In the genomic region with DNA sequence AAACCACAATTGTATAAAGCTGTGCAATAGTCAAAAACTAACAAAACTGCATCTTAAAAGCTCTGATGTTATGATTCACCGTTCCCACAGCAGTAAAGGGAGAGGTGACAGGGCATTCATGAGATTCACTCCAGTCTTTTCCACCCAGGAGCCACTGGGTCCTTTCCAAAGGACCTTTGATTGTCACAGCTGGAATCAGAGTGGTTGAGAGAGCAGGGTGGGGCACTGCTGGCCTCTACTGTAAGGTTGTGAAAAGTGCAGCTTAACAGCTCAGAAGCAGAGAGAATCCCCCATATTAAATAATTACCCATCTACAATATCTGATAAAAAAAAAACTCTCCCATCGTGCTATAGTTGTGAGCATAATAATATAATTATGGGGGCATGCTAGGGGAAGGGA, we compare ENCODE assay signal across 9 mouse cellular contexts.
DNase-seq lines count a peak whose midpoint lies in the region; ATAC-seq and TF ChIP-seq lines count a peak whose summit lies in the region.
"Had no signal": no experiment of that assay in that cellular context is flagged by ENCODE, and none has a peak within 500 bp of the region (broad histone marks: within the 10 kb centered on the region; RNA-seq: fewer than 3 reads in every experiment).

No protein-coding gene starts in this region.

- no peaks in the 10 kb centered on the region for H3K27me3 ChIP-seq in limb, embryonic 14.5 days (ENCODE audit: control insufficient read depth, insufficient read depth, low read length)
- H3K27me3 ChIP-seq in limb, embryonic 10.5 days (ENCODE audit: low read depth, poor library complexity, severe bottlenecking), result no peaks in the 10 kb centered on the region
- H3K27me3 ChIP-seq: liver, embryonic 15.5 days had no signal

- no peak overlapping the region for H3K27ac ChIP-seq in limb, embryonic 14.5 days (replicated peaks; ENCODE audit: low read depth, low read length)
- H3K27ac ChIP-seq in limb, embryonic 10.5 days, result no peak overlapping the region
- H3K27ac ChIP-seq: liver, embryonic 15.5 days had no signal

- no peak overlapping the region for H3K4me3 ChIP-seq in limb, embryonic 14.5 days (replicated peaks; ENCODE audit: low read length)
- H3K4me3 ChIP-seq in limb, embryonic 10.5 days, result no peak overlapping the region
- H3K4me3 ChIP-seq: liver, embryonic 15.5 days had no signal

- no peak for ATAC-seq in limb, embryonic 14.5 days (ENCODE audit: low FRiP score, low read depth)

- H3K36me3 ChIP-seq in limb, embryonic 14.5 days (ENCODE audit: control insufficient read depth, insufficient read depth, low read length), result no peaks in the 10 kb centered on the region
- H3K36me3 ChIP-seq in limb, embryonic 10.5 days, result no peaks in the 10 kb centered on the region
- H3K36me3 ChIP-seq: liver, embryonic 15.5 days had no signal

- peak; percentile 6 to 7 for DNase-seq in frontal cortex, postnatal 36 days (ENCODE audit: low spot score in 2 of 2)
- DNase-seq in frontal cortex, postnatal 10 days (ENCODE audit: low spot score in 2 of 2), result no peak
- peak; percentile 12 for DNase-seq in limb, embryonic 14.5 days (ENCODE audit: low spot score)
- DNase-seq in limb, embryonic 10.5 days (ENCODE audit: low spot score), result no peak
- DNase-seq in NIH3T3 (ENCODE audit: low read depth), result peak; percentile 20
- peak; percentile 63 for DNase-seq in heart, postnatal 4 days
- no peak for DNase-seq in urinary bladder, adult 2 months (ENCODE audit: low spot score)
- DNase-seq in yolk sac, embryonic 10.5 days (ENCODE audit: low spot score), result no peak

- 64% methylated on average over 2 of the region's 2 CpGs for WGBS in limb, embryonic 14.5 days
- WGBS in limb, embryonic 10.5 days, result 74% methylated on average over 2 of the region's 2 CpGs

- H3K4me1 ChIP-seq in limb, embryonic 14.5 days (ENCODE audit: control insufficient read depth, insufficient read depth, low read length), result no peaks in the 10 kb centered on the region
- H3K4me1 ChIP-seq in limb, embryonic 10.5 days, result no peaks in the 10 kb centered on the region
- H3K4me1 ChIP-seq: liver, embryonic 15.5 days had no signal

- H3K9ac ChIP-seq in limb, embryonic 14.5 days (ENCODE audit: low read depth, low read length, severe bottlenecking), result no peak overlapping the region
- H3K9ac ChIP-seq: liver, embryonic 15.5 days had no signal

- H3K9me3 ChIP-seq in limb, embryonic 14.5 days (ENCODE audit: control insufficient read depth, low read length), result no peaks in the 10 kb centered on the region
- no peaks in the 10 kb centered on the region; the same call in 1 of the 2 replicates for H3K9me3 ChIP-seq in limb, embryonic 10.5 days (replicated peaks)
- H3K9me3 ChIP-seq: liver, embryonic 15.5 days had no signal

- no peak overlapping the region for H3K4me2 ChIP-seq in limb, embryonic 14.5 days (replicated peaks; ENCODE audit: low read depth, low read length, severe bottlenecking)
- H3K4me2 ChIP-seq: liver, embryonic 15.5 days had no signal

- no peak for TF ChIP-seq POLR2A in limb, embryonic 14.5 days (IDR thresholded peaks at IDR 0.05; ENCODE audit: borderline replicate concordance, extremely low read depth, insufficient read depth, insufficient read length)

Comparison
In these comparisons a context has a peak if more than half of its experiments do, and no peak if none do; other contexts are left out.
1. DNase-seq: peak in frontal cortex, postnatal 36 days (2 of 2), limb, embryonic 14.5 days (single experiment), NIH3T3 (single experiment) and heart, postnatal 4 days (single experiment); none in frontal cortex, postnatal 10 days (0 of 2), limb, embryonic 10.5 days (single experiment), urinary bladder, adult 2 months (single experiment) and yolk sac, embryonic 10.5 days (single experiment).